Mouse (Mus musculus): ENCODE measurements around the gene Ccdc27. TPM values are rescaled to one million over a fixed set of nuclear protein-coding genes. Genes with fewer than 3 reads are reported as not detected.

Gene Ccdc27
- total RNA-seq (2023; ENCODE audit: inconsistent age) = not detected in 4 replicates

GRCm38 (mm10) chr4:154042577-154042976, at the start of gene Ccdc27:
Gene Ccdc27 (minus strand): TSS chr4:154042677.

GRCm38 (mm10) chr4:154025641-154026440, 16.6 kb downstream of the Ccdc27 start, which contains the start of gene Smim1:
Gene Smim1 (minus strand): TSS chr4:154026230.

GRCm38 (mm10) chr4:154011646-154012089, 30.8 kb downstream of the Ccdc27 start, which contains the start of gene Lrrc47:
Gene Lrrc47 (plus strand): TSS chr4:154011731.

Other genes with a start within 250 kb of the Ccdc27 start
- 14.5 to 24.7 TPM (median 21.5 TPM) in 4 replicates for gene A430005L14Rik, start 85.4 kb downstream of the Ccdc27 start, total RNA-seq (2023; ENCODE audit: inconsistent age)
- gene Dffb, start 67.6 kb downstream of the Ccdc27 start, total RNA-seq (2023; ENCODE audit: inconsistent age) = 21.7 to 25.0 TPM (median 21.8 TPM) in 4 replicates
- gene Cep104, start 67.5 kb downstream of the Ccdc27 start, total RNA-seq (2023; ENCODE audit: inconsistent age) = 21.9 to 31.0 TPM (median 22.8 TPM) in 4 replicates
- gene Lrrc47, start 30.9 kb downstream of the Ccdc27 start, total RNA-seq (2023; ENCODE audit: inconsistent age) = 67.0 to 79.5 TPM (median 75.2 TPM) in 4 replicates
- not detected in 4 replicates for gene Smim1, start 16.4 kb downstream of the Ccdc27 start, total RNA-seq (2023; ENCODE audit: inconsistent age)
- gene Trp73, start 97.5 kb upstream of the Ccdc27 start, total RNA-seq (2023; ENCODE audit: inconsistent age) = not detected in 4 replicates
- gene Wrap73, start 99.7 kb upstream of the Ccdc27 start, total RNA-seq (2023; ENCODE audit: inconsistent age) = 14.8 to 25.0 TPM (median 18.3 TPM) in 4 replicates
- 113 to 127 TPM (median 116 TPM) in 4 replicates for gene Tprgl, start 118.0 kb upstream of the Ccdc27 start, total RNA-seq (2023; ENCODE audit: inconsistent age)
- gene Megf6, start 128.1 kb upstream of the Ccdc27 start, total RNA-seq (2023; ENCODE audit: inconsistent age) = not detected in 4 replicates